In the genomic region with DNA sequence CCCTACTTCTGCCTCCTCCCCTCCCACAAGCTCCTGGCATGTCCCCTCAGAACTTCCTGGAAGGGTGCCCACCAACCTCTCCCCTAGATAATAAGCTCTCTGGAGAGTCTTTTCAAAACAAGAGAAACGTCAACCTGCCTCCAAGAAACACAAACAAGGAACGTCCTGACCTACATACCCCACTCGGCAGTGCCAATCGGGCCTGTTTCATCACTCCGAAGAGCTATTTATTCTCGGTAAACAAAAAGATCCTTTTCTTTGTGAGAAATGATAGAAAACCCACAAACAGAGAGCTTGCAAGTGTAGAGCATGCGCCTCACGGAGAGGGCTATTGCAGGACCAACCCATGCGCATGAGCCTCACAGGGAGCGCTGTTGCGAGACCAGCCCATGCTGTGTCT, we compare ENCODE assay signal across 8 mouse cellular contexts.
DNase-seq lines count a peak whose midpoint lies in the region; ATAC-seq and TF ChIP-seq lines count a peak whose summit lies in the region.

No protein-coding gene starts in this region.

- H3K4me3 ChIP-seq in liver, postnatal 0 days (ENCODE audit: low read depth, low read length), result no peak overlapping the region
- no peak overlapping the region for H3K4me3 ChIP-seq in liver, embryonic 11.5 days (ENCODE audit: low read depth, low read length)
- no peak overlapping the region for H3K4me3 ChIP-seq in stomach, postnatal 0 days (ENCODE audit: low read depth, low read length)

- no peak overlapping the region for H3K4me2 ChIP-seq in liver, postnatal 0 days (ENCODE audit: low read depth, low read length)
- H3K4me2 ChIP-seq in liver, embryonic 11.5 days, result no peak overlapping the region
- H3K4me2 ChIP-seq in stomach, postnatal 0 days (replicated peaks; ENCODE audit: low read depth), result no peak overlapping the region

- H3K36me3 ChIP-seq in liver, postnatal 0 days (replicated peaks; ENCODE audit: insufficient read depth, low read length), result no peaks in the 10 kb centered on the region
- no peaks in the 10 kb centered on the region for H3K36me3 ChIP-seq in liver, embryonic 11.5 days (ENCODE audit: control insufficient read depth, insufficient read depth, low read length)
- H3K36me3 ChIP-seq in stomach, postnatal 0 days (ENCODE audit: control insufficient read depth, insufficient read depth, low read length), result no peaks in the 10 kb centered on the region

- peaks cover 5% of the 10 kb centered on the region for H3K4me1 ChIP-seq in liver, postnatal 0 days (ENCODE audit: insufficient read depth)
- H3K4me1 ChIP-seq in liver, embryonic 11.5 days (replicated peaks; ENCODE audit: control insufficient read depth, insufficient read depth, low read length), result no peaks in the 10 kb centered on the region
- H3K4me1 ChIP-seq in stomach, postnatal 0 days (replicated peaks; ENCODE audit: control insufficient read depth, insufficient read depth), result no peaks in the 10 kb centered on the region

- WGBS in liver, postnatal 0 days (ENCODE audit: insufficient replicate concordance), result 69% methylated on average over 11 of the region's 11 CpGs
- 83% methylated on average over 11 of the region's 11 CpGs for WGBS in liver, embryonic 11.5 days
- WGBS in stomach, postnatal 0 days, result 61% methylated on average over 11 of the region's 11 CpGs

- peak; percentile 14 for DNase-seq in cerebellum, adult 11 months
- no peak for DNase-seq in liver, postnatal 0 days
- no peak for DNase-seq in liver, embryonic 11.5 days (ENCODE audit: low spot score)
- DNase-seq in heart, adult 8-10 months (ENCODE audit: low spot score), result peak; percentile 65
- peak; percentile 38 for DNase-seq in ovary, postnatal 14 days (ENCODE audit: low spot score)
- no peak for DNase-seq in spleen, adult 12 weeks (ENCODE audit: low spot score)
- no peak for DNase-seq in stomach, postnatal 0 days (ENCODE audit: low spot score)

- TF ChIP-seq EP300 in liver, postnatal 0 days (IDR thresholded peaks at IDR 0.05; ENCODE audit: low read depth), result peak; percentile 19; the same call in 1 of the 2 replicates
- TF ChIP-seq EP300 in stomach, postnatal 0 days (optimal IDR thresholded peaks at IDR 0.05), result no peak

- peaks cover 4% of the 10 kb centered on the region; the same call in 1 of the 2 replicates for H3K9me3 ChIP-seq in liver, postnatal 0 days (ENCODE audit: low read length)
- no peaks in the 10 kb centered on the region for H3K9me3 ChIP-seq in liver, embryonic 11.5 days (ENCODE audit: control insufficient read depth, low read length)
- H3K9me3 ChIP-seq in stomach, postnatal 0 days (ENCODE audit: control insufficient read depth, low read length), result no peaks in the 10 kb centered on the region

- no peaks in the 10 kb centered on the region for H3K27me3 ChIP-seq in liver, postnatal 0 days (ENCODE audit: insufficient read depth, low read length)
- no peaks in the 10 kb centered on the region for H3K27me3 ChIP-seq in liver, embryonic 11.5 days (replicated peaks; ENCODE audit: control insufficient read depth, insufficient read depth, low read length)
- no peaks in the 10 kb centered on the region for H3K27me3 ChIP-seq in stomach, postnatal 0 days (ENCODE audit: control insufficient read depth, insufficient read depth, low read length)

- TF ChIP-seq CTCF in liver, postnatal 0 days (IDR thresholded peaks at IDR 0.05; ENCODE audit: low read depth), result no peak
- TF ChIP-seq CTCF in stomach, postnatal 0 days (IDR thresholded peaks at IDR 0.05; ENCODE audit: low read depth), result no peak

- H3K27ac ChIP-seq in liver, postnatal 0 days (ENCODE audit: low read depth), result no peak overlapping the region
- H3K27ac ChIP-seq in liver, embryonic 11.5 days (ENCODE audit: low read depth, low read length), result no peak overlapping the region
- H3K27ac ChIP-seq in stomach, postnatal 0 days (replicated peaks), result no peak overlapping the region

- H3K9ac ChIP-seq in liver, postnatal 0 days (replicated peaks), result no peak overlapping the region
- no peak overlapping the region for H3K9ac ChIP-seq in liver, embryonic 11.5 days (ENCODE audit: low read depth, low read length)
- H3K9ac ChIP-seq in stomach, postnatal 0 days (ENCODE audit: low read length), result no peak overlapping the region

- ATAC-seq in cerebellum, adult (ENCODE audit: insufficient number of reproducible peaks, low FRiP score, low TSS enrichment), result no peak
- ATAC-seq in liver, postnatal 0 days, result peak; percentile 59; the same call in 1 of the 2 replicates
- no peak for ATAC-seq in liver, embryonic 11.5 days (replicated peaks; ENCODE audit: low FRiP score)
- no peak for ATAC-seq in stomach, postnatal 0 days (ENCODE audit: low FRiP score, low TSS enrichment)

Comparison
In these comparisons a context has a peak if more than half of its experiments do, and no peak if none do; other contexts are left out.
1. DNase-seq: peak in cerebellum, adult 11 months (single experiment), heart, adult 8-10 months (single experiment) and ovary, postnatal 14 days (single experiment); none in liver, postnatal 0 days (single experiment), liver, embryonic 11.5 days (single experiment), spleen, adult 12 weeks (single experiment) and stomach, postnatal 0 days (single experiment).